Mouse (Mus musculus): Measurements from ENCODE around the gene Dkkl1. TPM values are rescaled to one million over a fixed set of nuclear protein-coding genes. Genes with fewer than 3 reads are reported as not detected.

The Dkkl1 gene
- 41.8 and 55.2 TPM in 2 replicates for polyA plus RNA-seq (2021; fragmentation: Nextera tagmentation)
- long read RNA-seq, experiment 1, transcript Dkkl1-201 (5 exons, 1,149 nt) = major isoform, 22 of 29 reads
- long read RNA-seq, experiment 1, partial matches to known transcripts = 1 of 29 reads
- long read RNA-seq, experiment 1, other reads (novel, unspliced or antisense) = 2 of 29 reads
- long read RNA-seq, experiment 2, transcript Dkkl1-201 (5 exons, 1,149 nt) = major isoform, 35 of 52 reads
- long read RNA-seq, experiment 2, transcript Dkkl1-204 (4 exons, 662 nt) = minor isoform, 12 of 52 reads
- long read RNA-seq, experiment 2, partial matches to known transcripts = 1 of 52 reads
- long read RNA-seq, experiment 2, other reads (novel, unspliced or antisense) = 4 of 52 reads

GRCm38 (mm10) chr7:45211851-45212251 lies at the start of gene Dkkl1:
Gene Dkkl1, minus strand, starts transcription at chr7:45212147.

DNA sequence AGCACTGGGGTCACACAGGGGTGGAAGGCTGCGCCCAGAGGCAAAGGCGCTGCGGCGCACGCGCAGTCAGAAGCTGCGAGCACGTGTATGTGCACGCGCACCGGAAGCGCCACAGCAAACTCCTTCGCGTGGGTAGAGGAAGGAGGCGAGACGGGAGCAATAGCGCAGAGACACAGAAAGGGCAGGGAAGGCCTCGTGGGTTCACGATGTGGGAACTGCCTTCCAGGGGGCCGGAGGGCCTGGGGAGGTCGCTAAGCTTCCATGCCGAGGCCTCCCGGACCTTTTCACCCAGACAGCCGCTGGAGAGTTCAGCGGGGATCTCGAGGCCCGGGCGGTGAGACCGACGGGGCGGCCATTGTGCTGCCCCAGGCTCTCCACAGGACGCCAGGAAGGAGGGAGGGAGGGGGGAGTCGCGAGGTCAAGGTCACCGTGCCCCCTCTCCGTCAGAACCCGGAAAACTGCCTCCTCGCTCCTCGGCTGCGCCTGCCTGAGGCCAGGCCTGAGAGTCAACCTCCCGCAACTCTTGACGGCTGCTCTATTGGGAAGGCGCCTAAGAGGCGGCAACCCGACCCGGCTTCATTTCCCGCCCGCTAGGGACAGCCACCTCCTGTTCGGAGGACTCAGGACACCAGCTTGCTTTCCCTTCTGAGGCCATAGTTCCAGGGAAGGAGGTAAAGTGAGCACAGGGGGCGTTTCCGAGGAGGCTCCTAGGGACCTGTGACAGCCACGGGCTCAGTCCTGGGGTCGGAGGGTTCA lies 28.9 kb upstream of the Dkkl1 start, which contains the start of gene Slc6a16:
Gene Slc6a16 (plus strand): TSS at position 453 of the 756 bp plus-strand sequence.

GRCm38 (mm10) chr7:45238723-45239496 lies 27.0 kb upstream of the Dkkl1 start, which contains the start of gene Cd37:
Gene Cd37, minus strand, starts transcription at chr7:45239115.

DNA sequence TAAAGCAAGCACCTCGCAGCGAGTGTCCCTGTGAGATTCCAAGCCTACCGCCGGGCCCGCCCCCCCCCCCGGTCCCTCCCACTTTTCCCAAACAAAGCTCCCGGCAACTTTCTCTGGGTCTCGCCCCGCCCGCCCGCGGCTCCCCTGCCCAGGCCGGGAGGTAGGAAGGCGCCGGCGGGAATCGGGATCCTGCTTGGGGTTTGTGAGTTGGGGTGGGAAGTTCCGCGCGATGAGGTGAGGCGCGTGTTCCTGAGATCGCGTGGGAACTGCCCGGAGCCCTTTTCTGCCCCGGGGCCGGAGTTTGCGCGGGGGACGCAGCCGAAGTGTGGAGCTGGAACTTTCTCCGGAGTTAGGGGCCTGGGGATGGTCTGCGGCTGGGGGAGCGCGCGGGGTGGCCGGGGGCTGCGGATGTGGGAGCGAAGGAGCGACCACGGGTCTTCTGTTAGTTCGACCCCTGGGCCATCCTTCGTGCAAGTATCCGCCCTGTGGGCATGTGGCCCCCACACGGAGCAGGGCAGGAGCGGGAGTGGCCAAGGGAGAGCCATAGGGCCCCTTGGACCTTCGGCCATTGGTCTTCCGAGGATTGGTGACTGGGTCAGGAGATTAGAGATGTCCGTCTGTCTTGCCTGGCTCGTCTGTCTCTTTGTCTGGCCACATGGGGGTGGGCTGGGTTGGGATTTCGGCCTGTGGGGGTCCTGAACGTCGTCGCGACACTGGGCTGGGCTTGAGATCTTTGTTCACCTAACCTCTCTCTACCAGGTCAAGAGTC lies 3.9 kb upstream of the Dkkl1 start, which contains the start of gene Tead2:
Gene Tead2 (plus strand): TSS at position 81 of the 769 bp plus-strand sequence.

GRCm38 (mm10) chr7:45204380-45205143 lies 7.4 kb downstream of the Dkkl1 start, which contains the start of gene Ccdc155:
Gene Ccdc155, minus strand, starts transcription at chr7:45204892.

DNA sequence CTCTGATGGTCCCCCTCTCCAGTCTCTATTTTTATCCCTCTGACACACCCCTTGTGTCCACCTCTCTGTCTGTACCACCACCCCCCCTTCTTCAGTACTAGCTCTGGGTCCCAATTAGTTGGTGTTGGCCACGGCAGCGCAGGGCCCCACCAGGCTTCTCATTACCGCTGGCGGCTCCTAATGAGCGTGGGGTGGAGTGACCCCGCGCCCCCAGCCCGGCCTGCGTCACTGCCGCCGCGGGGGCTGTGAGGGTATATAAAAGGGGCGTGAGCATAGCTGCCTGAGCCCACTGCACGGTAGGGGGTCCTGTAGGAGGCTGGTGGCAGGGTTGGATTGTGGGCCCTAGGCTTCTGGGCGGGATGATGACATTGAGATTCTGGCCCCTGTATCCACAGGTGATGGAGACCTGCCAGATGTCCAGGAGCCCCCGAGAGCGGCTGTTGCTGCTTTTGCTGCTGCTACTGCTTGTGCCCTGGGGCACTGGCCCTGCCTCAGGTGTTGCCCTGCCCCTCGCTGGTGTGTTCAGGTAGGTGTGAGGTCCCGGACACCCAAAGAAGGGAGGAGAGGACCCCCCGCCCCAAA lies 31.0 kb downstream of the Dkkl1 start, which contains the start of gene Pth2:
Gene Pth2 (plus strand): TSS at position 100 of the 582 bp plus-strand sequence.

DNA sequence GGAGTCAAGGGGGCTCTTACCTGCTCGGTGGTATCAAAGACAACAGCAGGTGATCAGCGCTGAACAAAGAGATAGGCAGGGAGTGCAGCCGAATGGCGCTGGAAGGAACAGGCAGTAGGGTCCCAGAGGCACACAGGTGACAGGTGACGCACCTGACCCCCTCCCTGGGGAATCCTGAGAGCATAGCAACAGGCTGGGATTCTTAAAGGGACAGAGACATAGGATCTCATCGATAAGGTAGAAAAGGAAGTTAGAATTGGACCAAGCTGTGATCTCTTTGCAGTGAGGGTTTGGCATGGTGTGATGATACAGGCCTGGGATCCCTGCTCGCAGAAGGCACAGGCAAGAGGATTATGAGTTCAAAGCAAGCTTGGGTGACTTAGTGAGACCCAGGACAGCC lies 32.5 kb downstream of the Dkkl1 start, which contains the start of gene Gfy:
Gene Gfy (minus strand): TSS at position 101 of the 400 bp plus-strand sequence.

GRCm38 (mm10) chr7:45163735-45164490 lies 48.0 kb downstream of the Dkkl1 start, which contains the start of gene Slc17a7:
Gene Slc17a7, plus strand, starts transcription at chr7:45163949.

Other genes starting within 250 kb of the Dkkl1 start
- 48.7 and 54.3 TPM in 2 replicates for gene Cpt1c, start 237.3 kb downstream of the Dkkl1 start, polyA plus RNA-seq (2021; fragmentation: Nextera tagmentation)
- gene Prmt1, start 225.6 kb downstream of the Dkkl1 start, polyA plus RNA-seq (2021; fragmentation: Nextera tagmentation) = 9.6 and 17.5 TPM in 2 replicates
- gene Irf3, start 214.5 kb downstream of the Dkkl1 start, polyA plus RNA-seq (2021; fragmentation: Nextera tagmentation) = 11.6 and 14.6 TPM in 2 replicates
- 2.0 and 2.6 TPM in 2 replicates for gene Bcl2l12, start 213.4 kb downstream of the Dkkl1 start, polyA plus RNA-seq (2021; fragmentation: Nextera tagmentation)
- 61.4 and 61.9 TPM in 2 replicates for gene Scaf1, start 195.8 kb downstream of the Dkkl1 start, polyA plus RNA-seq (2021; fragmentation: Nextera tagmentation)
- 5.0 and 5.8 TPM in 2 replicates for gene Rras, start 194.2 kb downstream of the Dkkl1 start, polyA plus RNA-seq (2021; fragmentation: Nextera tagmentation)
- gene Prr12, start 159.3 kb downstream of the Dkkl1 start, polyA plus RNA-seq (2021; fragmentation: Nextera tagmentation) = 3.6 and 6.1 TPM in 2 replicates
- 36.5 and 47.8 TPM in 2 replicates for gene Nosip, start 149.7 kb downstream of the Dkkl1 start, polyA plus RNA-seq (2021; fragmentation: Nextera tagmentation)
- gene Prrg2, start 149.5 kb downstream of the Dkkl1 start, polyA plus RNA-seq (2021; fragmentation: Nextera tagmentation) = 11.7 and 12.1 TPM in 2 replicates
- 9.5 and 14.4 TPM in 2 replicates for gene Rcn3, start 119.9 kb downstream of the Dkkl1 start, polyA plus RNA-seq (2021; fragmentation: Nextera tagmentation)
- gene Fcgrt, start 108.3 kb downstream of the Dkkl1 start, polyA plus RNA-seq (2021; fragmentation: Nextera tagmentation) = 26.0 and 28.5 TPM in 2 replicates
- gene Rps11, start 87.7 kb downstream of the Dkkl1 start, polyA plus RNA-seq (2021; fragmentation: Nextera tagmentation) = 1,227 and 1,374 TPM in 2 replicates
- gene Rpl13a, start 83.4 kb downstream of the Dkkl1 start, polyA plus RNA-seq (2021; fragmentation: Nextera tagmentation) = 2,046 and 2,172 TPM in 2 replicates
- gene Gm45713, start 75.9 kb downstream of the Dkkl1 start, polyA plus RNA-seq (2021; fragmentation: Nextera tagmentation) = 0.14 TPM in 1 of 2 replicates, not detected in the other
- gene Flt3l, start 75.7 kb downstream of the Dkkl1 start, polyA plus RNA-seq (2021; fragmentation: Nextera tagmentation) = 0.70 and 0.99 TPM in 2 replicates
- 37.8 and 48.3 TPM in 2 replicates for gene Pih1d1, start 57.8 kb downstream of the Dkkl1 start, polyA plus RNA-seq (2021; fragmentation: Nextera tagmentation)
- gene Aldh16a1, start 57.6 kb downstream of the Dkkl1 start, polyA plus RNA-seq (2021; fragmentation: Nextera tagmentation) = 4.8 TPM in 2 replicates
- 45.6 and 104 TPM in 2 replicates for gene Slc17a7, start 48.2 kb downstream of the Dkkl1 start, polyA plus RNA-seq (2021; fragmentation: Nextera tagmentation)
- gene Gfy, start 32.6 kb downstream of the Dkkl1 start, polyA plus RNA-seq (2021; fragmentation: Nextera tagmentation) = 0.05 TPM in 1 of 2 replicates, not detected in the other
- gene Pth2, start 31.2 kb downstream of the Dkkl1 start, polyA plus RNA-seq (2021; fragmentation: Nextera tagmentation) = not detected in 2 replicates
- 3.6 and 4.4 TPM in 2 replicates for gene Ccdc155, start 7.3 kb downstream of the Dkkl1 start, polyA plus RNA-seq (2021; fragmentation: Nextera tagmentation)
- gene Tead2, start 3.6 kb upstream of the Dkkl1 start, polyA plus RNA-seq (2021; fragmentation: Nextera tagmentation) = 0.40 and 2.1 TPM in 2 replicates
- gene Cd37, start 27.0 kb upstream of the Dkkl1 start, polyA plus RNA-seq (2021; fragmentation: Nextera tagmentation) = 9.9 and 10.6 TPM in 2 replicates
- 1.1 and 1.6 TPM in 2 replicates for gene Slc6a16, start 28.9 kb upstream of the Dkkl1 start, polyA plus RNA-seq (2021; fragmentation: Nextera tagmentation)
- not detected in 2 replicates for gene Slc6a21, start 65.4 kb upstream of the Dkkl1 start, polyA plus RNA-seq (2021; fragmentation: Nextera tagmentation)
- gene Trpm4, start 121.6 kb upstream of the Dkkl1 start, polyA plus RNA-seq (2021; fragmentation: Nextera tagmentation) = 9.2 and 15.2 TPM in 2 replicates
- 0.05 and 0.11 TPM in 2 replicates for gene Hrc, start 123.1 kb upstream of the Dkkl1 start, polyA plus RNA-seq (2021; fragmentation: Nextera tagmentation)
- 11.0 and 32.9 TPM in 2 replicates for gene Ppfia3, start 154.9 kb upstream of the Dkkl1 start, polyA plus RNA-seq (2021; fragmentation: Nextera tagmentation)
- gene Lin7b, start 158.4 kb upstream of the Dkkl1 start, polyA plus RNA-seq (2021; fragmentation: Nextera tagmentation) = 270 and 272 TPM in 2 replicates
- gene Snrnp70, start 183.6 kb upstream of the Dkkl1 start, polyA plus RNA-seq (2021; fragmentation: Nextera tagmentation) = 34.4 and 37.7 TPM in 2 replicates
- gene Kcna7, start 193.5 kb upstream of the Dkkl1 start, polyA plus RNA-seq (2021; fragmentation: Nextera tagmentation) = not detected in 2 replicates
- gene Ntf5, start 201.5 kb upstream of the Dkkl1 start, polyA plus RNA-seq (2021; fragmentation: Nextera tagmentation) = 0.10 TPM in 1 of 2 replicates, not detected in the other
- gene Lhb, start 208.7 kb upstream of the Dkkl1 start, polyA plus RNA-seq (2021; fragmentation: Nextera tagmentation) = 0.19 TPM in 1 of 2 replicates, not detected in the other
- 8.9 and 9.1 TPM in 2 replicates for gene Gys1, start 222.7 kb upstream of the Dkkl1 start, polyA plus RNA-seq (2021; fragmentation: Nextera tagmentation)
- gene Ruvbl2, start 225.9 kb upstream of the Dkkl1 start, polyA plus RNA-seq (2021; fragmentation: Nextera tagmentation) = 34.4 and 45.9 TPM in 2 replicates
- gene Ftl1, start 247.7 kb upstream of the Dkkl1 start, polyA plus RNA-seq (2021; fragmentation: Nextera tagmentation) = 1,322 and 1,591 TPM in 2 replicates

Measured in left cerebral cortex, adult 6 months (tissue).